Mouse (Mus musculus) lung, postnatal 14 days (tissue): ENCODE measurements around the gene Ap3d1.

ENCODE experiments used
- DNase-seq: peaks from one replicate; pipeline ENCODE4 v3.0.0; 2021

Ap3d1 gene

GRCm38 (mm10) chr10:80680260-80680696 is 61.8 kb downstream of the Ap3d1 start:
- no peak for DNase-seq

- DNase-seq: no peak
These were observed 62.4 kb downstream of the Ap3d1 start for GRCm38 (mm10) chr10:80679556-80680259.

GRCm38 (mm10) chr10:80678601-80679377 is 63.3 kb downstream of the Ap3d1 start:
- DNase-seq: peak; percentile 67

- peak; percentile 97 for DNase-seq
These were observed 64.1 kb downstream of the Ap3d1 start, which contains the start of gene Mknk2 for GRCm38 (mm10) chr10:80677942-80678436. Gene Mknk2 (minus strand): TSS chr10:80678112.

- no peak for DNase-seq
These were observed 64.8 kb downstream of the Ap3d1 start for GRCm38 (mm10) chr10:80677128-80677875.

- peak; percentile 100 for DNase-seq
These were observed 65.7 kb downstream of the Ap3d1 start for GRCm38 (mm10) chr10:80676198-80676928.

- DNase-seq: peak; percentile 39
These were observed 66.5 kb downstream of the Ap3d1 start for GRCm38 (mm10) chr10:80675405-80676197.

GRCm38 (mm10) chr10:80674851-80675404 is 67.1 kb downstream of the Ap3d1 start:
- DNase-seq: no peak

GRCm38 (mm10) chr10:80674161-80674711 is 67.8 kb downstream of the Ap3d1 start:
- DNase-seq: peak; percentile 62

- no peak for DNase-seq
These were observed 68.4 kb downstream of the Ap3d1 start for GRCm38 (mm10) chr10:80673690-80674089.

- DNase-seq: no peak
These were observed 70.0 kb downstream of the Ap3d1 start for GRCm38 (mm10) chr10:80671936-80672690.

GRCm38 (mm10) chr10:80671251-80671650 is 70.8 kb downstream of the Ap3d1 start:
- DNase-seq: no peak

- no peak for DNase-seq
These were observed 71.5 kb downstream of the Ap3d1 start for GRCm38 (mm10) chr10:80670531-80670930.

- peak; percentile 79 for DNase-seq
These were observed 72.2 kb downstream of the Ap3d1 start for GRCm38 (mm10) chr10:80669737-80670485.

- DNase-seq: no peak
These were observed 73.0 kb downstream of the Ap3d1 start for GRCm38 (mm10) chr10:80669018-80669417.

- peak; percentile 28 for DNase-seq
These were observed 73.5 kb downstream of the Ap3d1 start for GRCm38 (mm10) chr10:80668614-80669013.

- DNase-seq: no peak
These were observed 75.1 kb downstream of the Ap3d1 start for GRCm38 (mm10) chr10:80666837-80667412.

GRCm38 (mm10) chr10:80665981-80666733 is 75.9 kb downstream of the Ap3d1 start:
- DNase-seq: no peak
